Mouse (Mus musculus): ENCODE results near the gene Pbp2.
A peak's percentile ranks its signal among the peaks of the same experiment; 100 is the strongest.

Gene Pbp2

GRCm38 (mm10) chr6:135299024-135299550, 11.1 kb downstream of the Pbp2 start:
- no peak for DNase-seq

- no peak for DNase-seq
Measured at GRCm38 (mm10) chr6:135297570-135297969, 12.6 kb downstream of the Pbp2 start.

GRCm38 (mm10) chr6:135296267-135296666, 13.9 kb downstream of the Pbp2 start:
- DNase-seq, result no peak

GRCm38 (mm10) chr6:135295082-135295861, 14.9 kb downstream of the Pbp2 start:
- no peak for DNase-seq

GRCm38 (mm10) chr6:135294150-135294549, 16.1 kb downstream of the Pbp2 start:
- no peak for DNase-seq

- no peak for DNase-seq
Measured at GRCm38 (mm10) chr6:135292391-135292790, 17.8 kb downstream of the Pbp2 start.

- DNase-seq, result no peak
Measured at GRCm38 (mm10) chr6:135279856-135280255, 30.3 kb downstream of the Pbp2 start.

GRCm38 (mm10) chr6:135279286-135279685, 30.9 kb downstream of the Pbp2 start:
- no peak for DNase-seq

GRCm38 (mm10) chr6:135278302-135278701, 31.9 kb downstream of the Pbp2 start:
- no peak for DNase-seq

GRCm38 (mm10) chr6:135276474-135277295, 33.5 kb downstream of the Pbp2 start:
- DNase-seq, result no peak

GRCm38 (mm10) chr6:135275231-135275630, 35.0 kb downstream of the Pbp2 start:
- DNase-seq, result no peak

- DNase-seq, result peak; percentile 51
Measured at GRCm38 (mm10) chr6:135273066-135273465, 37.1 kb downstream of the Pbp2 start.

GRCm38 (mm10) chr6:135271761-135272160, 38.4 kb downstream of the Pbp2 start:
- no peak for DNase-seq

GRCm38 (mm10) chr6:135269626-135270025, 40.6 kb downstream of the Pbp2 start:
- DNase-seq, result no peak

GRCm38 (mm10) chr6:135268392-135268791, 41.8 kb downstream of the Pbp2 start:
- DNase-seq, result no peak

- DNase-seq, result peak; percentile 35
Measured at GRCm38 (mm10) chr6:135267221-135267620, 43.0 kb downstream of the Pbp2 start.

- DNase-seq, result no peak
Measured at GRCm38 (mm10) chr6:135266056-135266455, 44.1 kb downstream of the Pbp2 start.

GRCm38 (mm10) chr6:135264136-135264535, 46.1 kb downstream of the Pbp2 start:
- no peak for DNase-seq

- no peak for DNase-seq
Measured at GRCm38 (mm10) chr6:135262565-135262964, 47.6 kb downstream of the Pbp2 start.

GRCm38 (mm10) chr6:135261124-135261523, 49.1 kb downstream of the Pbp2 start:
- DNase-seq, result no peak

- no peak for DNase-seq
Measured at GRCm38 (mm10) chr6:135260435-135260834, 49.8 kb downstream of the Pbp2 start.
